Mouse (Mus musculus) ES-E14 (cell line): ENCODE results near the gene Efna5. TPM values are rescaled to one million over a fixed set of nuclear protein-coding genes. Genes with fewer than 3 reads are reported as not detected.

ENCODE experiments used
- DNase-seq: peaks from one replicate; pipeline ENCODE4 v3.0.0-alpha.2; 2013; ENCODE audit warnings: low read depth, low spot score
- H3K27ac ChIP-seq: 2 replicates; pipeline ENCODE4 v1.5.1; 2012; ENCODE audit warnings: low read depth, mild to moderate bottlenecking, low read length, moderate library complexity, mixed read lengths; ENCODE audit not compliant: poor library complexity, insufficient read depth, severe bottlenecking
- H3K36me3 ChIP-seq: 2 replicates; pipeline ENCODE4 v1.6.1; 2012; ENCODE audit warnings: mild to moderate bottlenecking, low read length, moderate library complexity, mixed read lengths; ENCODE audit not compliant: control insufficient read depth, poor library complexity, insufficient read depth, severe bottlenecking
- H3K4me1 ChIP-seq, 2 experiments: fragments of 150-350 bp in 1 of 2; sonication (generic) in 1 of 2; 2 replicates each; pipeline ENCODE4 v1.6.1; 2012; ENCODE audit warnings: low read length in 2 of 2, mild to moderate bottlenecking in 1 of 2, mixed read lengths in 1 of 2; ENCODE audit not compliant: control insufficient read depth in 2 of 2, insufficient read depth in 2 of 2, poor library complexity in 1 of 2
- H3K4me3 ChIP-seq, 2 experiments: fragments of 150-350 bp in 1 of 2; sonication (generic) in 1 of 2; 2 replicates each; pipeline ENCODE4 v1.5.1; 2012; ENCODE audit warnings: low read length in 2 of 2, low read depth in 1 of 2, mild to moderate bottlenecking in 1 of 2, mixed read lengths in 1 of 2; ENCODE audit not compliant: insufficient read depth in 1 of 2, poor library complexity in 1 of 2, severe bottlenecking in 1 of 2
- H3K9ac ChIP-seq: 2 replicates; pipeline ENCODE4 v1.6.1; 2012; ENCODE audit warnings: low read depth, mild to moderate bottlenecking, low read length, mixed read lengths; ENCODE audit not compliant: poor library complexity, insufficient read depth, severe bottlenecking
- H3K9me3 ChIP-seq: fragments of 150-350 bp; sonication (generic); 2 replicates; pipeline ENCODE4 v1.6.1; 2012; ENCODE audit warnings: low read depth, mild to moderate bottlenecking, low read length; ENCODE audit not compliant: control insufficient read depth, insufficient read depth
- CHD2 ChIP-seq: IDR thresholded peaks from 2 replicates; pipeline ENCODE4 v1.6.1; 2014; ENCODE audit warnings: mild to moderate bottlenecking, low read depth, low read length, inconsistent platforms
- HCFC1 ChIP-seq: IDR thresholded peaks from 2 replicates; pipeline ENCODE4 v1.6.1; 2012; ENCODE audit warnings: low read length, inconsistent platforms, borderline replicate concordance; ENCODE audit not compliant: insufficient read depth
- MAFK ChIP-seq: IDR thresholded peaks from 2 replicates; pipeline ENCODE4 v1.6.1; 2014; ENCODE audit warnings: mild to moderate bottlenecking, low read depth, low read length, inconsistent platforms; ENCODE audit not compliant: insufficient read depth
- ZC3H11A ChIP-seq: IDR thresholded peaks from 2 replicates; pipeline ENCODE4 v1.6.1; 2012; ENCODE audit warnings: low read depth, mild to moderate bottlenecking, inconsistent platforms, low read length, borderline replicate concordance
- ZNF384 ChIP-seq: IDR thresholded peaks from 2 replicates; pipeline ENCODE4 v1.6.1; 2012; ENCODE audit warnings: low read depth, low read length, inconsistent platforms
- in situ Hi-C, 2 experiments: fragments of 600-800 bp; cut with MboI; formaldehyde crosslinking; loops; one replicate each; pipeline ENCODE4 v1.15.1; 2025; ENCODE audit warnings: low sequenced_read_pairs in 2 of 2, inconsistent platforms in 1 of 2; ENCODE audit not compliant: unreplicated experiment in 2 of 2
- total RNA-seq: library from RNA; depleted of rRNA; stranded (reverse); fragments of 300-350 nt; gene quantifications from 2 replicates; pipeline ENCODE4 v1.2.3, GENCODE M21; 2012

The Efna5 gene
- total RNA-seq, 1 experiment = 3.8 TPM

GRCm38 (mm10) chr17:62691201-62691715, 189.9 kb downstream of the Efna5 start:
- TF ChIP-seq CHD2 = no peak
- no peak for TF ChIP-seq ZC3H11A
- no peak for TF ChIP-seq HCFC1
- no peak for TF ChIP-seq MAFK
- no peak for TF ChIP-seq ZNF384
- peaks cover 0 to 6% of the 10 kb centered on the region in 2 experiments; a peak in 1 of 4 replicates for H3K4me1 ChIP-seq
- no peaks in the 10 kb centered on the region for H3K36me3 ChIP-seq
- DNase-seq = no peak
- in situ Hi-C loops = no loop called here
- no peak overlapping the region for H3K27ac ChIP-seq
- no peaks in the 10 kb centered on the region for H3K9me3 ChIP-seq
- H3K9ac ChIP-seq = no peak overlapping the region
- no peak overlapping the region for H3K4me3 ChIP-seq

- no peak for DNase-seq
- peaks cover 0 to 6% of the 10 kb centered on the region in 2 experiments; a peak in 1 of 4 replicates for H3K4me1 ChIP-seq
- no peak overlapping the region for H3K27ac ChIP-seq
Measured at GRCm38 (mm10) chr17:62690256-62690655, 190.9 kb downstream of the Efna5 start.

GRCm38 (mm10) chr17:62689646-62690045, 191.5 kb downstream of the Efna5 start:
- no peaks in the 10 kb centered on the region for H3K9me3 ChIP-seq
- H3K4me1 ChIP-seq = peaks cover 0 to 9% of the 10 kb centered on the region in 2 experiments; a peak in 1 of 4 replicates
- H3K4me3 ChIP-seq = no peak overlapping the region
- in situ Hi-C loops = no loop called here
- H3K27ac ChIP-seq = no peak overlapping the region
- H3K36me3 ChIP-seq = no peaks in the 10 kb centered on the region
- H3K9ac ChIP-seq = no peak overlapping the region
- TF ChIP-seq ZC3H11A (no peak), ZNF384 (no peak), HCFC1 (no peak)
- no peak for DNase-seq

More at GRCm38 (mm10) chr17:62690256-62690655, 190.9 kb downstream of the Efna5 start:
- no peak for TF ChIP-seq CHD2
- TF ChIP-seq ZC3H11A = no peak
- no peak for TF ChIP-seq MAFK
- TF ChIP-seq ZNF384 = no peak
- TF ChIP-seq HCFC1 = no peak
- H3K9me3 ChIP-seq = no peaks in the 10 kb centered on the region
- H3K36me3 ChIP-seq = no peaks in the 10 kb centered on the region
- in situ Hi-C loops = no loop called here
- no peak overlapping the region for H3K9ac ChIP-seq
- no peak overlapping the region for H3K4me3 ChIP-seq

- in situ Hi-C loops = no loop called here
- TF ChIP-seq ZNF384 (no peak), ZC3H11A (no peak), MAFK (0 out of 2 replicates have a peak, but pooled peaks have one; percentile 50)
- no peak for DNase-seq
- H3K27ac ChIP-seq = no peak overlapping the region
- no peaks in the 10 kb centered on the region for H3K9me3 ChIP-seq
- H3K9ac ChIP-seq = no peak overlapping the region
- peaks cover 0 to 9% of the 10 kb centered on the region in 2 experiments; a peak in 1 of 4 replicates for H3K4me1 ChIP-seq
- no peak overlapping the region for H3K4me3 ChIP-seq
- H3K36me3 ChIP-seq = no peaks in the 10 kb centered on the region
Measured at GRCm38 (mm10) chr17:62687369-62687768, 193.7 kb downstream of the Efna5 start.

GRCm38 (mm10) chr17:62685181-62685580, 195.9 kb downstream of the Efna5 start:
- in situ Hi-C loops = no loop called here
- Histone ChIP-seq H3K36me3 (no peaks in the 10 kb centered on the region), H3K9ac (no peak overlapping the region), H3K27ac (no peak overlapping the region), H3K4me3 (no peak overlapping the region; a peak in 1 of 4 replicates), H3K9me3 (no peaks in the 10 kb centered on the region), H3K4me1 (peaks cover 0 to 3% of the 10 kb centered on the region in 2 experiments; a peak in 2 of 4 replicates)
- TF ChIP-seq CHD2 = no peak
- no peak; the same call in 1 of the 2 replicates for TF ChIP-seq ZNF384
- DNase-seq = peak; percentile 27
